ENCODE assay signal across 8 mouse cellular contexts in genomic region chr15:99294287-99294686, GRCm38 (mm10). TPM values are rescaled to one million over a fixed set of nuclear protein-coding genes. Genes with fewer than 3 reads are reported as not detected.
DNase-seq lines count a peak whose midpoint lies in the region; ATAC-seq and TF ChIP-seq lines count a peak whose summit lies in the region.
"Had no signal": no experiment of that assay in that cellular context is flagged by ENCODE, and none has a peak within 500 bp of the region (broad histone marks: within the 10 kb centered on the region; RNA-seq: fewer than 3 reads in every experiment).

No protein-coding gene starts in this region.

- no peak for DNase-seq in spleen, adult 2 months (ENCODE audit: low read depth in 1 of 2, low spot score in 2 of 2)
- DNase-seq in spleen, adult 18-20 months = no peak
- no peak for DNase-seq in limb, embryonic 14.5 days (ENCODE audit: low spot score)
- no peak for DNase-seq in layer of hippocampus, adult 18-20 months (ENCODE audit: low spot score in 2 of 2)
- DNase-seq in lung, postnatal 25 days (ENCODE audit: low spot score) = no peak

- peak overlapping the region; percentile 76 for H3K4me2 ChIP-seq in embryonic facial prominence, embryonic 13.5 days
- peak overlapping the region; percentile 72 for H3K4me2 ChIP-seq in limb, embryonic 14.5 days (replicated peaks; ENCODE audit: low read depth, low read length, severe bottlenecking)
- H3K4me2 ChIP-seq in stomach, embryonic 14.5 days (replicated peaks; ENCODE audit: low read depth, low read length) = peak overlapping the region; percentile 68

- H3K27me3 ChIP-seq in spleen, adult 2 months (ENCODE audit: control insufficient read depth, insufficient read depth, low read length) = 0 out of 2 replicates have a peak, but pooled peaks cover 2% of the 10 kb centered on the region
- no peaks in the 10 kb centered on the region for H3K27me3 ChIP-seq in embryonic facial prominence, embryonic 13.5 days
- H3K27me3 ChIP-seq in limb, embryonic 14.5 days (ENCODE audit: control insufficient read depth, insufficient read depth, low read length) = no peaks in the 10 kb centered on the region
- H3K27me3 ChIP-seq in stomach, embryonic 14.5 days (ENCODE audit: control insufficient read depth, insufficient read depth, low read length) = no peaks in the 10 kb centered on the region

- peak overlapping the region; percentile 79 for H3K9ac ChIP-seq in embryonic facial prominence, embryonic 13.5 days
- H3K9ac ChIP-seq in limb, embryonic 14.5 days (ENCODE audit: low read depth, low read length, severe bottlenecking) = peak overlapping the region; percentile 78
- peak overlapping the region; percentile 53 for H3K9ac ChIP-seq in stomach, embryonic 14.5 days (replicated peaks; ENCODE audit: low read depth, low read length)

- H3K27ac ChIP-seq in spleen, adult 2 months (ENCODE audit: insufficient read depth, low read length) = no peak overlapping the region
- peak overlapping the region; percentile 85 for H3K27ac ChIP-seq in embryonic facial prominence, embryonic 13.5 days
- H3K27ac ChIP-seq in limb, embryonic 14.5 days (replicated peaks; ENCODE audit: low read depth, low read length) = no peak overlapping the region
- H3K27ac ChIP-seq in stomach, embryonic 14.5 days (ENCODE audit: low read length) = peak overlapping the region; percentile 92; the same call in 1 of the 2 replicates

- no peaks in the 10 kb centered on the region for H3K36me3 ChIP-seq in spleen, adult 2 months (ENCODE audit: control insufficient read depth, insufficient read depth, low read length)
- no peaks in the 10 kb centered on the region for H3K36me3 ChIP-seq in embryonic facial prominence, embryonic 13.5 days
- H3K36me3 ChIP-seq in limb, embryonic 14.5 days (ENCODE audit: control insufficient read depth, insufficient read depth, low read length) = no peaks in the 10 kb centered on the region
- H3K36me3 ChIP-seq in stomach, embryonic 14.5 days (ENCODE audit: control insufficient read depth, insufficient read depth, low read length) = no peaks in the 10 kb centered on the region

- no peak for TF ChIP-seq POLR2A in spleen, adult 2 months (IDR thresholded peaks at IDR 0.05; ENCODE audit: low read depth, low read length)
- TF ChIP-seq POLR2A in limb, embryonic 14.5 days (IDR thresholded peaks at IDR 0.05; ENCODE audit: borderline replicate concordance, extremely low read depth, insufficient read depth, insufficient read length) = no peak

- H3K4me1 ChIP-seq in spleen, adult 2 months (ENCODE audit: control insufficient read depth, insufficient read depth, insufficient read length) = no peaks in the 10 kb centered on the region; the same call in 1 of the 2 replicates
- H3K4me1 ChIP-seq in embryonic facial prominence, embryonic 13.5 days = peaks cover 20% of the 10 kb centered on the region
- H3K4me1 ChIP-seq in limb, embryonic 14.5 days (ENCODE audit: control insufficient read depth, insufficient read depth, low read length) = peaks cover 11% of the 10 kb centered on the region; the same call in 1 of the 2 replicates
- no peaks in the 10 kb centered on the region for H3K4me1 ChIP-seq in stomach, embryonic 14.5 days (ENCODE audit: control insufficient read depth, insufficient read depth, low read length)

- WGBS in spleen, adult 2 months = 2% methylated on average over 16 of the region's 16 CpGs
- whole genome bisulfite sequencing in embryonic facial prominence, embryonic 13.5 days = 31% methylated on average over 16 of the region's 16 CpGs
- 25% methylated on average over 16 of the region's 16 CpGs for WGBS in limb, embryonic 14.5 days
- WGBS in stomach, embryonic 14.5 days = 21% methylated on average over 16 of the region's 16 CpGs

- peak overlapping the region; percentile 73 for H3K4me3 ChIP-seq in spleen, adult 2 months (ENCODE audit: extremely low read depth, insufficient read depth, insufficient read length)
- peak overlapping the region; percentile 67 for H3K4me3 ChIP-seq in embryonic facial prominence, embryonic 13.5 days
- peak overlapping the region; percentile 71 for H3K4me3 ChIP-seq in limb, embryonic 14.5 days (replicated peaks; ENCODE audit: low read length)
- peak overlapping the region; percentile 66 for H3K4me3 ChIP-seq in stomach, embryonic 14.5 days (ENCODE audit: low read depth, low read length)

- no peak for TF ChIP-seq CTCF in spleen, adult 2 months (IDR thresholded peaks at IDR 0.05; ENCODE audit: extremely low read depth, insufficient read depth, insufficient read length, insufficient replicate concordance)

- ATAC-seq in embryonic facial prominence, embryonic 13.5 days (ENCODE audit: insufficient number of reproducible peaks, insufficient read depth, low FRiP score, low TSS enrichment, low read depth) = no peak
- no peak for ATAC-seq in limb, embryonic 14.5 days (ENCODE audit: low FRiP score, low read depth)
- no peak for ATAC-seq in stomach, embryonic 14.5 days (ENCODE audit: insufficient number of reproducible peaks, insufficient read depth, low FRiP score, low read depth)

- H3K9me3 ChIP-seq in embryonic facial prominence, embryonic 13.5 days = no peaks in the 10 kb centered on the region
- H3K9me3 ChIP-seq in limb, embryonic 14.5 days (ENCODE audit: control insufficient read depth, low read length) = no peaks in the 10 kb centered on the region
- no peaks in the 10 kb centered on the region for H3K9me3 ChIP-seq in stomach, embryonic 14.5 days (ENCODE audit: control insufficient read depth, low read depth, low read length)

RNA-seq across cellular contexts. Expression of gene Prpf40b, which starts 0.6 kb away (rescaled TPM):
- 27.1 and 31.4 TPM in 2 replicates for polyA plus RNA-seq in spleen, adult 2 months (2012; rRNA removed)
- polyA plus RNA-seq in embryonic facial prominence, embryonic 13.5 days (2015; fragmentation: Nextera tagmentation; extraction: Ambion mirVana) = 82.4 and 83.6 TPM in 2 replicates
- 143 and 154 TPM in 2 replicates for polyA plus RNA-seq in limb, embryonic 14.5 days (2012; rRNA removed)
- 47.0 and 54.3 TPM in 2 replicates for polyA plus RNA-seq in limb, embryonic 14.5 days (2014; fragmentation: Nextera tagmentation; extraction: Ambion mirVana)
- 57.3 and 57.5 TPM in 2 replicates for polyA plus RNA-seq in stomach, embryonic 14.5 days (2014; fragmentation: Nextera tagmentation; extraction: Ambion mirVana)
- total RNA-seq in layer of hippocampus, adult 18-20 months (2021) = 10 to 100 TPM; 93.2 to 93.7 TPM

RNA-seq across cellular contexts. Expression of gene Fam186b, which starts 1.4 kb away (rescaled TPM):
- 0.02 and 0.05 TPM in 2 replicates for polyA plus RNA-seq in spleen, adult 2 months (2012; rRNA removed)
- polyA plus RNA-seq in embryonic facial prominence, embryonic 13.5 days (2015; fragmentation: Nextera tagmentation; extraction: Ambion mirVana) = 0.12 and 0.42 TPM in 2 replicates
- 0.19 and 0.24 TPM in 2 replicates for polyA plus RNA-seq in limb, embryonic 14.5 days (2012; rRNA removed)
- 0.12 and 0.32 TPM in 2 replicates for polyA plus RNA-seq in limb, embryonic 14.5 days (2014; fragmentation: Nextera tagmentation; extraction: Ambion mirVana)
- 0.13 TPM in 1 of 2 replicates, not detected in the other for polyA plus RNA-seq in stomach, embryonic 14.5 days (2014; fragmentation: Nextera tagmentation; extraction: Ambion mirVana)
- 1 to 10 TPM; 1.6 to 2.2 TPM for total RNA-seq in layer of hippocampus, adult 18-20 months (2021)
- polyA plus RNA-seq: large intestine, adult 2 months had no signal

RNA-seq across cellular contexts. Expression of gene Mcrs1, which starts 42.5 kb away (rescaled TPM):
- 48.5 and 63.1 TPM in 2 replicates for polyA plus RNA-seq in spleen, adult 2 months (2012; rRNA removed)
- 131 and 146 TPM in 2 replicates for polyA plus RNA-seq in embryonic facial prominence, embryonic 13.5 days (2015; fragmentation: Nextera tagmentation; extraction: Ambion mirVana)
- 88.5 and 113 TPM in 2 replicates for polyA plus RNA-seq in limb, embryonic 14.5 days (2012; rRNA removed)
- polyA plus RNA-seq in limb, embryonic 14.5 days (2014; fragmentation: Nextera tagmentation; extraction: Ambion mirVana) = 130 and 139 TPM in 2 replicates
- 141 and 145 TPM in 2 replicates for polyA plus RNA-seq in stomach, embryonic 14.5 days (2014; fragmentation: Nextera tagmentation; extraction: Ambion mirVana)
- total RNA-seq in layer of hippocampus, adult 18-20 months (2021) = 10 to 100 TPM; 77.2 to 78.3 TPM

Comparison
In these comparisons a context has a peak if more than half of its experiments do, and no peak if none do; other contexts are left out.
1. H3K27ac ChIP-seq: peak in embryonic facial prominence, embryonic 13.5 days (single experiment) and stomach, embryonic 14.5 days (single experiment); none in spleen, adult 2 months (single experiment) and limb, embryonic 14.5 days (single experiment).
2. Peak in every context shown above with its lines, with median percentiles within 50 percentile points of each other: H3K4me3 ChIP-seq, H3K4me2 ChIP-seq and H3K9ac ChIP-seq.